Mouse (Mus musculus) C2C12 (cell line): ENCODE data around the gene Bbs4. TPM values are rescaled to one million over a fixed set of nuclear protein-coding genes. Genes with fewer than 3 reads are reported as not detected.

Source experiments
- H3K27me3 ChIP-seq: one replicate; pipeline ENCODE4 v1.6.1; 2011; ENCODE audit not compliant: control insufficient read depth, insufficient read depth, insufficient read length
- H3K36me3 ChIP-seq: one replicate; pipeline ENCODE4 v1.6.1; 2011; ENCODE audit not compliant: control insufficient read depth, insufficient read depth
- H3K4me3 ChIP-seq: one replicate; pipeline ENCODE4 v1.5.1; 2011; ENCODE audit warnings: mild to moderate bottlenecking, control low read depth; ENCODE audit not compliant: poor library complexity, insufficient read depth, severe bottlenecking
- H3K79me2 ChIP-seq: one replicate; pipeline ENCODE4 v1.6.1; 2011; ENCODE audit not compliant: control insufficient read depth, insufficient read depth
- H3K79me3 ChIP-seq: one replicate; pipeline ENCODE4 v1.6.1; 2011; ENCODE audit warnings: low read depth, control low read depth
- H3ac ChIP-seq: one replicate; pipeline ENCODE3; 2011; ENCODE audit warnings: low read depth; ENCODE audit not compliant: control insufficient read depth, insufficient read length
- CEBPB ChIP-seq: IDR thresholded peaks from one replicate; pipeline ENCODE4 v1.6.1; 2011; ENCODE audit warnings: low read depth, mild to moderate bottlenecking, control low read depth, moderate library complexity
- CTCF ChIP-seq: IDR thresholded peaks from one replicate; pipeline ENCODE4 v1.5.1; 2011; ENCODE audit not compliant: control insufficient read depth, insufficient read depth, insufficient read length
- FOSL1 ChIP-seq: IDR thresholded peaks from one replicate; pipeline ENCODE4 v1.8.0; 2011; ENCODE audit warnings: mild to moderate bottlenecking, low read length; ENCODE audit not compliant: poor library complexity, insufficient read depth, severe bottlenecking
- MAX ChIP-seq: IDR thresholded peaks from one replicate; pipeline ENCODE4 v1.6.1; 2011; ENCODE audit warnings: mild to moderate bottlenecking, control low read depth
- MYOD1 ChIP-seq: IDR thresholded peaks from one replicate; pipeline ENCODE4 v1.6.1; 2011; ENCODE audit warnings: low read depth; ENCODE audit not compliant: control insufficient read depth, insufficient read length
- MYOG ChIP-seq: IDR thresholded peaks from one replicate; pipeline ENCODE4 v1.6.1; 2011; ENCODE audit not compliant: control insufficient read depth, insufficient read length; ENCODE audit errors: extremely low read depth
- USF1 ChIP-seq: IDR thresholded peaks from one replicate; pipeline ENCODE4 v1.6.1; 2011; ENCODE audit warnings: low read depth, mild to moderate bottlenecking, control low read depth, moderate library complexity
- polyA plus RNA-seq: library from polyadenylated mRNA; unstranded; fragments of >200 nt; fragmentation: generic; extraction: Trizol; gene quantifications from one replicate; pipeline ENCODE4 v1.2.1, GENCODE M21; 2012; ENCODE audit warnings: missing spikeins

The Bbs4 gene
- polyA plus RNA-seq, 1 experiment: 1.7 TPM

DNA sequence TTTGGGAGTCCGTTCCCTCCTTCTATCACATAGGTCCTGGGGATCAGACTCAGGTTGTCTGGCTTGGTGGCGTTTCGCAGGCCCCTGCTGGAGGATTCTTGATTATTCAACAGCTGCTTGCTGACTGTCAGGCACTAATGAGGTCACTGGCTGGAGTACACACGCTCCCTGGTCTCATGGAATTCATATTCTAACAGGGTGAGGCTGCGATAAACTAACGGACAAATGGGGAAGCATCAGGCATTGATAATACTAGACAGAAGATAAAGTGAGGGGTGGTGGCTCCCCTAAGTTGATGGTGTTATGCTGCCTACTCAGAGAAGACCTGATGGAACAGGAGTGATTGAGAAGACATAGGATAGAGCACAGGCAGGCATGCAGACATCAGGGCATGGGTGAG lies 67.7 kb downstream of the Bbs4 start:
- H3K79me2 ChIP-seq: no peaks in the 10 kb centered on the region
- H3K36me3 ChIP-seq: no peaks in the 10 kb centered on the region
- no peak for TF ChIP-seq CTCF
- H3ac ChIP-seq: no peak overlapping the region
- H3K27me3 ChIP-seq: no peaks in the 10 kb centered on the region
- no peaks in the 10 kb centered on the region for H3K79me3 ChIP-seq
- no peak overlapping the region for H3K4me3 ChIP-seq

- no peak for TF ChIP-seq CEBPB
- TF ChIP-seq CTCF: no peak
- TF ChIP-seq MYOD1: no peak
- no peak for TF ChIP-seq FOSL1
- no peak for TF ChIP-seq USF1
- no peak for TF ChIP-seq MAX
- no peak for TF ChIP-seq MYOG
- Histone ChIP-seq H3ac (no peak overlapping the region), H3K36me3 (no peaks in the 10 kb centered on the region), H3K79me2 (no peaks in the 10 kb centered on the region), H3K79me3 (no peaks in the 10 kb centered on the region), H3K27me3 (no peaks in the 10 kb centered on the region), H3K4me3 (no peak overlapping the region)
These were observed 70.7 kb downstream of the Bbs4 start for GRCm38 (mm10) chr9:59282683-59282986.

GRCm38 (mm10) chr9:59281871-59282682 lies 71.2 kb downstream of the Bbs4 start:
- H3ac ChIP-seq: no peak overlapping the region
- H3K27me3 ChIP-seq: no peaks in the 10 kb centered on the region
- H3K79me2 ChIP-seq: no peaks in the 10 kb centered on the region
- H3K4me3 ChIP-seq: no peak overlapping the region
- no peaks in the 10 kb centered on the region for H3K79me3 ChIP-seq
- TF ChIP-seq CTCF (peak; percentile 92), CEBPB (no peak)
- no peaks in the 10 kb centered on the region for H3K36me3 ChIP-seq

- Histone ChIP-seq H3K36me3 (no peaks in the 10 kb centered on the region), H3K4me3 (no peak overlapping the region), H3ac (no peak overlapping the region), H3K79me2 (no peaks in the 10 kb centered on the region), H3K27me3 (no peaks in the 10 kb centered on the region), H3K79me3 (no peaks in the 10 kb centered on the region)
- TF ChIP-seq MAX: no peak
- TF ChIP-seq CTCF: no peak
- no peak for TF ChIP-seq MYOG
- no peak for TF ChIP-seq FOSL1
- no peak for TF ChIP-seq MYOD1
- no peak for TF ChIP-seq CEBPB
- no peak for TF ChIP-seq USF1
These were observed 72.4 kb downstream of the Bbs4 start for GRCm38 (mm10) chr9:59280888-59281287.

- H3K79me2 ChIP-seq: no peaks in the 10 kb centered on the region
- TF ChIP-seq MYOD1: no peak
- TF ChIP-seq USF1: no peak
- TF ChIP-seq MAX: no peak
- no peak for TF ChIP-seq MYOG
- no peak for TF ChIP-seq CTCF
- no peak for TF ChIP-seq FOSL1
- TF ChIP-seq CEBPB: no peak
- no peak overlapping the region for H3K4me3 ChIP-seq
- no peak overlapping the region for H3ac ChIP-seq
- H3K27me3 ChIP-seq: no peaks in the 10 kb centered on the region
- H3K79me3 ChIP-seq: no peaks in the 10 kb centered on the region
- no peaks in the 10 kb centered on the region for H3K36me3 ChIP-seq
These were observed 74.6 kb downstream of the Bbs4 start for GRCm38 (mm10) chr9:59278694-59279093.

DNA sequence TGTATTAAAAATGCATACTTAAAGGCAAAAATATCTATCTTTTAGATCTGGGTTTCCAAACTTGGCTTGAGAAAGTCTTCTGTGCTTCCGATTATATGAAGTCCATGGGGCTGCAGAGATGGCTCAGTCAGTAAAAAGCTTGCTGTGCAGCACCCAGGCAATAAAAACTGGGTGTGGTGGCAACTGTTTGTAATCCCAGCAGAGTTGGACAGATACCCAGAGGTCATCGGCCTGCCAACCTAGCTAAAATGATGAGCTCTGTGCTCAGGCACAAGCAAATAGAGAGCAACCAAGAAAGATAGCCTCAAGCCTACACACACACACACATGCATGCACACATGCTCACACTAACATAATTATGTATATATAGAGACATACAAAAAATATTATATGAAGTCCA lies 75.1 kb downstream of the Bbs4 start:
- Histone ChIP-seq H3K27me3 (no peaks in the 10 kb centered on the region), H3K4me3 (no peak overlapping the region), H3K36me3 (no peaks in the 10 kb centered on the region), H3K79me3 (no peaks in the 10 kb centered on the region), H3K79me2 (no peaks in the 10 kb centered on the region), H3ac (no peak overlapping the region)
- TF ChIP-seq CEBPB (no peak), MYOG (no peak), USF1 (no peak), MAX (no peak), MYOD1 (no peak), CTCF (no peak)
